Mouse (Mus musculus) C2C12 (cell line): ENCODE measurements around the gene Gm10645. TPM values are rescaled to one million over a fixed set of nuclear protein-coding genes. Genes with fewer than 3 reads are reported as not detected.

Experiments
- H3K27me3 ChIP-seq: one replicate; pipeline ENCODE4 v1.6.1; 2011; ENCODE audit not compliant: control insufficient read depth, insufficient read depth, insufficient read length
- H3K36me3 ChIP-seq: one replicate; pipeline ENCODE4 v1.6.1; 2011; ENCODE audit not compliant: control insufficient read depth, insufficient read depth
- H3K4me3 ChIP-seq: one replicate; pipeline ENCODE4 v1.5.1; 2011; ENCODE audit warnings: mild to moderate bottlenecking, control low read depth; ENCODE audit not compliant: poor library complexity, insufficient read depth, severe bottlenecking
- H3K79me2 ChIP-seq: one replicate; pipeline ENCODE4 v1.6.1; 2011; ENCODE audit not compliant: control insufficient read depth, insufficient read depth
- H3K79me3 ChIP-seq: one replicate; pipeline ENCODE4 v1.6.1; 2011; ENCODE audit warnings: low read depth, control low read depth
- H3ac ChIP-seq: one replicate; pipeline ENCODE3; 2011; ENCODE audit warnings: low read depth; ENCODE audit not compliant: control insufficient read depth, insufficient read length
- CEBPB ChIP-seq: IDR thresholded peaks from one replicate; pipeline ENCODE4 v1.6.1; 2011; ENCODE audit warnings: low read depth, mild to moderate bottlenecking, control low read depth, moderate library complexity
- CTCF ChIP-seq: IDR thresholded peaks from one replicate; pipeline ENCODE4 v1.5.1; 2011; ENCODE audit not compliant: control insufficient read depth, insufficient read depth, insufficient read length
- FOSL1 ChIP-seq: IDR thresholded peaks from one replicate; pipeline ENCODE4 v1.8.0; 2011; ENCODE audit warnings: mild to moderate bottlenecking, low read length; ENCODE audit not compliant: poor library complexity, insufficient read depth, severe bottlenecking
- MAX ChIP-seq: IDR thresholded peaks from one replicate; pipeline ENCODE4 v1.6.1; 2011; ENCODE audit warnings: mild to moderate bottlenecking, control low read depth
- MYOD1 ChIP-seq: IDR thresholded peaks from one replicate; pipeline ENCODE4 v1.6.1; 2011; ENCODE audit warnings: low read depth; ENCODE audit not compliant: control insufficient read depth, insufficient read length
- MYOG ChIP-seq: IDR thresholded peaks from one replicate; pipeline ENCODE4 v1.6.1; 2011; ENCODE audit not compliant: control insufficient read depth, insufficient read length; ENCODE audit errors: extremely low read depth
- USF1 ChIP-seq: IDR thresholded peaks from one replicate; pipeline ENCODE4 v1.6.1; 2011; ENCODE audit warnings: low read depth, mild to moderate bottlenecking, control low read depth, moderate library complexity
- polyA plus RNA-seq: library from polyadenylated mRNA; unstranded; fragments of >200 nt; fragmentation: generic; extraction: Trizol; gene quantifications from one replicate; pipeline ENCODE4 v1.2.1, GENCODE M21; 2012; ENCODE audit warnings: missing spikeins

Gene Gm10645
- polyA plus RNA-seq, 1 experiment = 0.13 TPM

- no peaks in the 10 kb centered on the region for H3K79me2 ChIP-seq
- no peaks in the 10 kb centered on the region for H3K79me3 ChIP-seq
- H3ac ChIP-seq = no peak overlapping the region
- H3K27me3 ChIP-seq = no peaks in the 10 kb centered on the region
- H3K4me3 ChIP-seq = no peak overlapping the region
- no peaks in the 10 kb centered on the region for H3K36me3 ChIP-seq
- no peak for TF ChIP-seq CEBPB
- no peak for TF ChIP-seq CTCF
- no peak for TF ChIP-seq USF1
- no peak for TF ChIP-seq MYOG
- no peak for TF ChIP-seq FOSL1
- TF ChIP-seq MAX = no peak
- TF ChIP-seq MYOD1 = no peak
Measured at GRCm38 (mm10) chr8:83135086-83135485, 30.9 kb downstream of the Gm10645 start.

Other genes starting within 250 kb of the Gm10645 start
- 0.55 TPM for gene Tbc1d9, start 818 bp downstream of the Gm10645 start, polyA plus RNA-seq
- not detected for gene Ucp1, start 124.2 kb upstream of the Gm10645 start, polyA plus RNA-seq
- 1.3 TPM for gene Elmod2, start 166.3 kb upstream of the Gm10645 start, polyA plus RNA-seq
- gene Mgat4d, start 182.3 kb upstream of the Gm10645 start, polyA plus RNA-seq = not detected
- gene Clgn, start 223.7 kb upstream of the Gm10645 start, polyA plus RNA-seq = not detected